8 mouse cellular contexts compared by ENCODE assay signal in genomic region chr11:115812095-115812494, GRCm38 (mm10). TPM values are rescaled to one million over a fixed set of nuclear protein-coding genes. Genes with fewer than 3 reads are reported as not detected.
A peak's percentile ranks its signal among the peaks of the same experiment; 100 is the strongest.
DNase-seq lines count a peak whose midpoint lies in the region; ATAC-seq and TF ChIP-seq lines count a peak whose summit lies in the region.

No protein-coding gene starts in this region.

- peaks cover 3% of the 10 kb centered on the region for H3K36me3 ChIP-seq in embryonic facial prominence, embryonic 11.5 days (replicated peaks; ENCODE audit: control insufficient read depth, insufficient read depth, low read depth, low read length)
- H3K36me3 ChIP-seq in kidney, adult 2 months (ENCODE audit: control insufficient read depth, insufficient read depth, low read length), result peaks cover 1% of the 10 kb centered on the region; the same call in 1 of the 2 replicates
- H3K36me3 ChIP-seq in lung, embryonic 15.5 days, result peaks cover 19% of the 10 kb centered on the region

- H3K4me1 ChIP-seq in embryonic facial prominence, embryonic 11.5 days (ENCODE audit: control insufficient read depth, insufficient read depth, low read length), result peaks cover 8% of the 10 kb centered on the region
- peaks cover 37% of the 10 kb centered on the region; the same call in 1 of the 2 replicates for H3K4me1 ChIP-seq in kidney, adult 2 months (ENCODE audit: control insufficient read depth, insufficient read depth, low read length)
- H3K4me1 ChIP-seq in lung, embryonic 15.5 days, result peaks cover 75% of the 10 kb centered on the region

- 42% methylated on average over 7 of the region's 7 CpGs for WGBS in embryonic facial prominence, embryonic 11.5 days
- 20% methylated on average over 7 of the region's 7 CpGs for WGBS in kidney, adult 2 months
- 21% methylated on average over 7 of the region's 7 CpGs for WGBS in lung, embryonic 15.5 days

- peak overlapping the region; percentile 93 for H3K4me2 ChIP-seq in embryonic facial prominence, embryonic 11.5 days (ENCODE audit: low read depth, low read length)
- H3K4me2 ChIP-seq in lung, embryonic 15.5 days, result peak overlapping the region; percentile 92

- peak overlapping the region; percentile 89 for H3K9ac ChIP-seq in embryonic facial prominence, embryonic 11.5 days (replicated peaks; ENCODE audit: low read length)
- H3K9ac ChIP-seq in lung, embryonic 15.5 days, result peak overlapping the region; percentile 76

- DNase-seq in embryonic facial prominence, embryonic 11.5 days (ENCODE audit: low spot score), result no peak
- DNase-seq in heart, adult 9 months (ENCODE audit: low spot score in 2 of 2), result peak; percentile 63 to 72
- DNase-seq in kidney, adult 2 months, result peak; percentile 82
- no peak for DNase-seq in ovary, postnatal 10 days (ENCODE audit: low spot score)
- no peak for DNase-seq in urinary bladder, postnatal 10 days (ENCODE audit: low spot score)
- DNase-seq in c-Kit-positive CD71-positive TER-119-positive erythroid progenitor cells, embryonic 14.5 days (ENCODE audit: low spot score), result no peak
- DNase-seq in layer of hippocampus, adult 9-11 months, result no peak

- H3K9me3 ChIP-seq in embryonic facial prominence, embryonic 11.5 days (replicated peaks; ENCODE audit: control insufficient read depth, low read length), result no peaks in the 10 kb centered on the region
- no peaks in the 10 kb centered on the region for H3K9me3 ChIP-seq in lung, embryonic 15.5 days

- H3K27ac ChIP-seq in embryonic facial prominence, embryonic 11.5 days (replicated peaks; ENCODE audit: low read depth, low read length), result no peak overlapping the region
- H3K27ac ChIP-seq in kidney, adult 2 months (ENCODE audit: insufficient read depth, low read depth, low read length), result peak overlapping the region; percentile 88
- peak overlapping the region; percentile 7; the same call in 1 of the 2 replicates for H3K27ac ChIP-seq in lung, embryonic 15.5 days

- no peak for TF ChIP-seq CTCF in kidney, adult 2 months (conservative IDR thresholded peaks at IDR 0.05; ENCODE audit: insufficient read depth, insufficient read length, low read depth, low read length)

- no peak for ATAC-seq in embryonic facial prominence, embryonic 11.5 days (replicated peaks; ENCODE audit: insufficient number of reproducible peaks, low FRiP score, low TSS enrichment, low read depth)
- ATAC-seq in lung, embryonic 15.5 days (ENCODE audit: borderline replicate concordance, extremely low read depth, low FRiP score, low TSS enrichment), result no peak

- no peak for TF ChIP-seq POLR2A in kidney, adult 2 months (IDR thresholded peaks at IDR 0.05; ENCODE audit: low read depth, low read length)

- H3K27me3 ChIP-seq in embryonic facial prominence, embryonic 11.5 days (ENCODE audit: control insufficient read depth, insufficient read depth, low read length), result no peaks in the 10 kb centered on the region
- no peaks in the 10 kb centered on the region for H3K27me3 ChIP-seq in kidney, adult 2 months (replicated peaks; ENCODE audit: control insufficient read depth, insufficient read depth, low read length)
- no peaks in the 10 kb centered on the region for H3K27me3 ChIP-seq in lung, embryonic 15.5 days

- H3K4me3 ChIP-seq in embryonic facial prominence, embryonic 11.5 days (ENCODE audit: low read depth, low read length), result peak overlapping the region; percentile 96
- peak overlapping the region; percentile 81 for H3K4me3 ChIP-seq in kidney, adult 2 months (ENCODE audit: insufficient read depth, low read depth, low read length)
- peak overlapping the region; percentile 83 for H3K4me3 ChIP-seq in lung, embryonic 15.5 days

RNA-seq across cellular contexts. Expression of gene Caskin2, which starts 1.3 kb away (rescaled TPM):
- 11.9 TPM in 2 replicates for polyA plus RNA-seq in embryonic facial prominence, embryonic 11.5 days (2014; fragmentation: Nextera tagmentation; extraction: Ambion mirVana)
- polyA plus RNA-seq in kidney, adult 2 months (2012; rRNA removed), result 36.9 and 46.7 TPM in 2 replicates
- polyA plus RNA-seq in lung, embryonic 15.5 days (2015; fragmentation: Nextera tagmentation; extraction: Ambion mirVana), result 19.0 and 19.6 TPM in 2 replicates

RNA-seq across cellular contexts. Expression of gene Tsen54, which starts 2.4 kb away (rescaled TPM):
- 19.8 and 22.2 TPM in 2 replicates for polyA plus RNA-seq in embryonic facial prominence, embryonic 11.5 days (2014; fragmentation: Nextera tagmentation; extraction: Ambion mirVana)
- 36.4 and 43.4 TPM in 2 replicates for polyA plus RNA-seq in kidney, adult 2 months (2012; rRNA removed)
- 37.3 and 43.0 TPM in 2 replicates for polyA plus RNA-seq in lung, embryonic 15.5 days (2015; fragmentation: Nextera tagmentation; extraction: Ambion mirVana)

RNA-seq across cellular contexts. Expression of gene Llgl2, which starts 11.8 kb away (rescaled TPM):
- polyA plus RNA-seq in embryonic facial prominence, embryonic 11.5 days (2014; fragmentation: Nextera tagmentation; extraction: Ambion mirVana), result 4.9 and 7.5 TPM in 2 replicates
- polyA plus RNA-seq in kidney, adult 2 months (2012; rRNA removed), result 153 and 166 TPM in 2 replicates
- polyA plus RNA-seq in lung, embryonic 15.5 days (2015; fragmentation: Nextera tagmentation; extraction: Ambion mirVana), result 35.1 and 40.1 TPM in 2 replicates

RNA-seq across cellular contexts. Expression of gene Myo15b, which starts 46.1 kb away (rescaled TPM):
- polyA plus RNA-seq in embryonic facial prominence, embryonic 11.5 days (2014; fragmentation: Nextera tagmentation; extraction: Ambion mirVana), result 0.07 and 0.31 TPM in 2 replicates
- 104 and 132 TPM in 2 replicates for polyA plus RNA-seq in kidney, adult 2 months (2012; rRNA removed)
- polyA plus RNA-seq in lung, embryonic 15.5 days (2015; fragmentation: Nextera tagmentation; extraction: Ambion mirVana), result 0.25 and 0.49 TPM in 2 replicates

RNA-seq across cellular contexts. Expression of gene Tmem94, which starts 46.9 kb away (rescaled TPM):
- polyA plus RNA-seq in embryonic facial prominence, embryonic 11.5 days (2014; fragmentation: Nextera tagmentation; extraction: Ambion mirVana), result 10.3 and 14.6 TPM in 2 replicates
- polyA plus RNA-seq in kidney, adult 2 months (2012; rRNA removed), result 77.1 and 97.8 TPM in 2 replicates
- polyA plus RNA-seq in lung, embryonic 15.5 days (2015; fragmentation: Nextera tagmentation; extraction: Ambion mirVana), result 23.1 and 24.6 TPM in 2 replicates

Comparison
In these comparisons a context has a peak if more than half of its experiments do, and no peak if none do; other contexts are left out.
1. DNase-seq: peak in heart, adult 9 months (2 of 2) and kidney, adult 2 months (single experiment); none in embryonic facial prominence, embryonic 11.5 days (single experiment), ovary, postnatal 10 days (single experiment), urinary bladder, postnatal 10 days (single experiment), c-Kit-positive CD71-positive TER-119-positive erythroid progenitor cells, embryonic 14.5 days (single experiment) and layer of hippocampus, adult 9-11 months (single experiment).
2. Peak in every context shown above with its lines, with median percentiles within 50 percentile points of each other: H3K4me3 ChIP-seq.